Comparison of ENCODE assay signal across 15 mouse cellular contexts in genomic region chrX:102067118-102067517, GRCm38 (mm10). TPM values are rescaled to one million over a fixed set of nuclear protein-coding genes. Genes with fewer than 3 reads are reported as not detected.
DNase-seq lines count a peak whose midpoint lies in the region; ATAC-seq and TF ChIP-seq lines count a peak whose summit lies in the region.
"Had no signal": no experiment of that assay in that cellular context is flagged by ENCODE, and none has a peak within 500 bp of the region (broad histone marks: within the 10 kb centered on the region; RNA-seq: fewer than 3 reads in every experiment).

No protein-coding gene starts in this region.

- no peak overlapping the region for H3K4me2 ChIP-seq in heart, embryonic 12.5 days
- peak overlapping the region; percentile 26; the same call in 1 of the 2 replicates for H3K4me2 ChIP-seq in midbrain, embryonic 16.5 days (ENCODE audit: low read length)
- H3K4me2 ChIP-seq: embryonic facial prominence, embryonic 15.5 days; hindbrain, embryonic 12.5 days; limb, embryonic 15.5 days had no signal

- peaks cover 45% of the 10 kb centered on the region for H3K4me1 ChIP-seq in heart, embryonic 12.5 days (replicated peaks)
- peaks cover 18% of the 10 kb centered on the region; the same call in 1 of the 2 replicates for H3K4me1 ChIP-seq in midbrain, embryonic 16.5 days (ENCODE audit: control insufficient read depth, insufficient read depth, low read length)

- intact Hi-C loops in left cerebral cortex, adult 2 months (cut with DNase I) = loop anchor here (2.0 to 5.0 kb wide), 3 partner anchors 262 to 410 kb away; partner anchors contain the start of genes 8030474K03Rik and Gm4779

- no peaks in the 10 kb centered on the region for H3K36me3 ChIP-seq in heart, embryonic 12.5 days
- no peaks in the 10 kb centered on the region for H3K36me3 ChIP-seq in midbrain, embryonic 16.5 days (ENCODE audit: control insufficient read depth, insufficient read depth, low read length)
- H3K36me3 ChIP-seq: embryonic facial prominence, embryonic 15.5 days; hindbrain, embryonic 12.5 days; limb, embryonic 15.5 days had no signal

- 72% methylated on average over 6 of the region's 6 CpGs for WGBS in heart, embryonic 12.5 days
- WGBS in midbrain, embryonic 16.5 days = 67% methylated on average over 6 of the region's 6 CpGs

- H3K9ac ChIP-seq in heart, embryonic 12.5 days = no peak overlapping the region
- no peak overlapping the region for H3K9ac ChIP-seq in midbrain, embryonic 16.5 days (ENCODE audit: low read depth, low read length)
- H3K9ac ChIP-seq: embryonic facial prominence, embryonic 15.5 days; hindbrain, embryonic 12.5 days; limb, embryonic 15.5 days had no signal

- no peak for ATAC-seq in heart, embryonic 12.5 days (ENCODE audit: insufficient number of reproducible peaks, low FRiP score)
- ATAC-seq in midbrain, embryonic 16.5 days = no peak

- no peak overlapping the region for H3K27ac ChIP-seq in heart, embryonic 12.5 days (ENCODE audit: poor library complexity, severe bottlenecking)
- peak overlapping the region; percentile 28; the same call in 1 of the 2 replicates for H3K27ac ChIP-seq in left cerebral cortex, adult 2 months
- no peak overlapping the region for H3K27ac ChIP-seq in midbrain, embryonic 16.5 days (ENCODE audit: low read length)
- H3K27ac ChIP-seq: embryonic facial prominence, embryonic 15.5 days; hindbrain, embryonic 12.5 days; limb, embryonic 15.5 days; macrophage had no signal

- H3K27me3 ChIP-seq in heart, embryonic 12.5 days (replicated peaks) = peaks cover 17% of the 10 kb centered on the region; the same call in 1 of the 2 replicates
- H3K27me3 ChIP-seq in midbrain, embryonic 16.5 days (ENCODE audit: control insufficient read depth, insufficient read depth, low read depth, low read length) = no peaks in the 10 kb centered on the region

- no peak overlapping the region for H3K4me3 ChIP-seq in heart, embryonic 12.5 days
- H3K4me3 ChIP-seq in left cerebral cortex, adult 2 months = no peak overlapping the region
- H3K4me3 ChIP-seq in midbrain, embryonic 16.5 days (ENCODE audit: low read depth, low read length) = no peak overlapping the region
- H3K4me3 ChIP-seq: embryonic facial prominence, embryonic 15.5 days; hindbrain, embryonic 12.5 days; limb, embryonic 15.5 days had no signal

- peak; percentile 25 for TF ChIP-seq CTCF in left cerebral cortex, adult 2 months (IDR thresholded peaks at IDR 0.05)

- peak; percentile 24 for DNase-seq in heart, adult 11 months
- DNase-seq in left cerebral cortex, adult 2 months (ENCODE audit: extremely low spot score in 1 of 2, low spot score in 2 of 2) = no peak
- no peak for DNase-seq in left cerebral cortex, adult 18-20 months (ENCODE audit: low spot score in 2 of 2)
- peak; percentile 74 for DNase-seq in brain, adult 2 months (ENCODE audit: low read depth, low spot score)
- DNase-seq in urinary bladder, postnatal 14 days (ENCODE audit: low spot score) = no peak
- DNase-seq: adrenal gland, postnatal 25 days; gastrocnemius, postnatal 36 days; kidney, adult 9 months; lung, adult 18-20 months had no signal

- no peaks in the 10 kb centered on the region for H3K9me3 ChIP-seq in heart, embryonic 12.5 days (replicated peaks)
- H3K9me3 ChIP-seq in midbrain, embryonic 16.5 days (replicated peaks; ENCODE audit: control insufficient read depth, low read length, poor library complexity, severe bottlenecking) = no peaks in the 10 kb centered on the region
- H3K9me3 ChIP-seq: embryonic facial prominence, embryonic 15.5 days; hindbrain, embryonic 12.5 days; limb, embryonic 15.5 days had no signal

RNA-seq across cellular contexts. Expression of gene Rtl5, which starts 4.0 kb away (rescaled TPM):
- 1.1 and 1.4 TPM in 2 replicates for polyA plus RNA-seq in heart, embryonic 12.5 days (2016; fragmentation: Nextera tagmentation; extraction: Ambion mirVana)
- 10 to 100 TPM; 20.2 to 25.7 TPM for total RNA-seq in left cerebral cortex, adult 2 months (2021)
- total RNA-seq in left cerebral cortex, adult 18-20 months (2021) = 10 to 100 TPM; 22.6 to 23.1 TPM
- 9.7 and 13.5 TPM in 2 replicates for polyA plus RNA-seq in midbrain, embryonic 16.5 days (2015; fragmentation: Nextera tagmentation; extraction: Ambion mirVana)

RNA-seq across cellular contexts. Expression of gene Pin4, which starts 52.1 kb away (rescaled TPM):
- 40.8 and 44.9 TPM in 2 replicates for polyA plus RNA-seq in heart, embryonic 12.5 days (2016; fragmentation: Nextera tagmentation; extraction: Ambion mirVana)
- 10 to 100 TPM; 28.2 to 29.9 TPM for total RNA-seq in left cerebral cortex, adult 2 months (2021)
- 10 to 100 TPM; 20.3 to 33.4 TPM for total RNA-seq in left cerebral cortex, adult 18-20 months (2021)
- polyA plus RNA-seq in midbrain, embryonic 16.5 days (2015; fragmentation: Nextera tagmentation; extraction: Ambion mirVana) = 44.8 and 55.2 TPM in 2 replicates

Comparison
In these comparisons a context has a peak if more than half of its experiments do, and no peak if none do; other contexts are left out.
1. DNase-seq: peak in heart, adult 11 months (single experiment) and brain, adult 2 months (single experiment); none in left cerebral cortex, adult 2 months (0 of 2), left cerebral cortex, adult 18-20 months (0 of 2) and urinary bladder, postnatal 14 days (single experiment).